Mouse (Mus musculus) neural tube, embryonic 14.5 days (tissue): ENCODE results near the gene Tead2. TPM values are rescaled to one million over a fixed set of nuclear protein-coding genes. Genes with fewer than 3 reads are reported as not detected.

Experiments
- ATAC-seq: fragments of 200-750 bp; cut with Nextera tagmentation; 2 replicates; pipeline ENCODE4 v1.8.0; 2017; ENCODE audit warnings: low read depth, mild to moderate bottlenecking, moderate TSS enrichment, moderate library complexity
- H3K27ac ChIP-seq: fragments of 300-500 bp; sonication (generic); 2 replicates; pipeline ENCODE4 v1.5.1; 2014; ENCODE audit warnings: low read depth, mild to moderate bottlenecking, control low read depth, low read length, moderate library complexity, mixed read lengths
- H3K27me3 ChIP-seq: fragments of 300-500 bp; sonication (generic); 2 replicates; pipeline ENCODE4 v1.6.1; 2014; ENCODE audit warnings: low read length; ENCODE audit not compliant: control insufficient read depth, insufficient read depth
- H3K36me3 ChIP-seq: fragments of 300-500 bp; sonication (generic); 2 replicates; pipeline ENCODE4 v1.6.1; 2014; ENCODE audit warnings: low read length, mixed read lengths; ENCODE audit not compliant: control insufficient read depth, insufficient read depth
- H3K4me1 ChIP-seq: fragments of 300-500 bp; sonication (generic); 2 replicates; pipeline ENCODE4 v1.6.1; 2014; ENCODE audit warnings: low read length; ENCODE audit not compliant: control insufficient read depth, insufficient read depth
- H3K4me2 ChIP-seq: fragments of 300-500 bp; sonication (generic); 2 replicates; pipeline ENCODE4 v1.6.1; 2014; ENCODE audit warnings: mild to moderate bottlenecking, low read depth, low read length, control low read depth
- H3K4me3 ChIP-seq: fragments of 300-500 bp; sonication (generic); 2 replicates; pipeline ENCODE4 v1.5.1; 2014; ENCODE audit warnings: low read depth, low read length, control low read depth, mixed read lengths
- H3K9ac ChIP-seq: fragments of 300-500 bp; sonication (generic); replicated peaks from 2 replicates; pipeline ENCODE4 v1.6.1; 2014; ENCODE audit warnings: low read depth, mild to moderate bottlenecking, control low read depth, low read length, mixed read lengths
- H3K9me3 ChIP-seq: fragments of 300-500 bp; sonication (generic); 2 replicates; pipeline ENCODE4 v1.6.1; 2016; ENCODE audit warnings: low read length; ENCODE audit not compliant: control insufficient read depth
- WGBS: fragments of 180-500 bp; shearing (Covaris S2); extraction: QIAGEN DNeasy Blood & Tissue Kit; methylation state at CpG from one replicate; pipeline ENCODE4 v1.1.7; 2014; 5-methylcytosine and 5-hydroxymethylcytosine counted together
- polyA plus RNA-seq: library from polyadenylated mRNA; unstranded; fragments of >200 nt; fragmentation: Nextera tagmentation; extraction: Ambion mirVana; gene quantifications from 2 replicates; pipeline ENCODE4 v1.2.1, GENCODE M21; 2014

Gene Tead2
- polyA plus RNA-seq, 1 experiment from 2014 or later = 24.5 TPM

DNA sequence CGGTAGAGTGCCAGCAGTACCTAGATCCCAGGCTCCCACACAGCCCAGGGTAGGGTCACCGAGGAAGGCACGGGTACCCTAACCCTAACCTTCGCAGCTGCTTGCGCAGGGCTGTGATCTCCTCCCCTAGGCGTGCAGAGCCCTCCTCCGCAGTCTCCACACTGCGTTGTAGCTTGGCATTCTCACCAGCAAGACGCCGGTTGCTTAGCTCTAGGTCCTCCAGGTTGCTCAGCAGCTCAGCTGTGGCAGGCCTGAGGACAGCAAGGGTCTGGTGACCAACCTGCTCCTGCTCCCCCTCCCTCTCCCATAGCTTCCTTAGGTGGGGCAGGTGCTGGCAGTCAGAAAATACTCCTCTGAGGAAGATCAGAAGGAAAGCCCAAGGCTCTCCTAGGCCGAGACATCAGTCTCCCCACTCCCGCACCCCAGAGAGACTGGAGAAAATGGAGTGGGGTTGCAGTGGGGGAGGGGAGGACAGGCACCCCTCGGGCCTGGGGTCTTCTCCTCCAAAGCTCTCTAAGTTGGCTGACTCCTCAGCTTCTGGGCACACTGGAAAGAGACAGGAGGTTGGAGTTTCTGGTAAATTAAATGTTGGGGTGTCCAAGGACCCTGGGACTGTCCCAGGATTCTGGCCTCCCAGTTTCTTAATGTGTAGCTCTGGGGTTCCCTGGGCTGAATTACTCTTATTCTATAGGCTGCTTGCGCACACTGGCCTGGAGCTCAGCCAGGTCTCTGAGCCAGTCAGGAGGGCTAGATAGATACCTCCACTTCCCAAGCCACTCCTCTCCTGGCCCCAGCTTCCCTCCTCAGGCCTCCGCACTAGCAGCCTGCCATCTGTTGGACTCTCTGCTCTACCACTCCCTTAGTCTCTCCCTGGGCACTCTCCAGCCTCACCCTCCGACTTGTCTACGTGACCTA lies 21.4 kb upstream of the Tead2 start:
- Histone ChIP-seq H3K4me3 (no peak overlapping the region), H3K9me3 (no peaks in the 10 kb centered on the region), H3K4me1 (no peaks in the 10 kb centered on the region), H3K9ac (0 out of 2 replicates have a peak overlapping the region, but pooled peaks have one; percentile 2), H3K27ac (no peak overlapping the region), H3K36me3 (no peaks in the 10 kb centered on the region), H3K4me2 (no peak overlapping the region), H3K27me3 (no peaks in the 10 kb centered on the region; the same call in 1 of the 2 replicates)
- WGBS = 76% methylated on average over 17 of the region's 17 CpGs
- ATAC-seq = no peak

DNA sequence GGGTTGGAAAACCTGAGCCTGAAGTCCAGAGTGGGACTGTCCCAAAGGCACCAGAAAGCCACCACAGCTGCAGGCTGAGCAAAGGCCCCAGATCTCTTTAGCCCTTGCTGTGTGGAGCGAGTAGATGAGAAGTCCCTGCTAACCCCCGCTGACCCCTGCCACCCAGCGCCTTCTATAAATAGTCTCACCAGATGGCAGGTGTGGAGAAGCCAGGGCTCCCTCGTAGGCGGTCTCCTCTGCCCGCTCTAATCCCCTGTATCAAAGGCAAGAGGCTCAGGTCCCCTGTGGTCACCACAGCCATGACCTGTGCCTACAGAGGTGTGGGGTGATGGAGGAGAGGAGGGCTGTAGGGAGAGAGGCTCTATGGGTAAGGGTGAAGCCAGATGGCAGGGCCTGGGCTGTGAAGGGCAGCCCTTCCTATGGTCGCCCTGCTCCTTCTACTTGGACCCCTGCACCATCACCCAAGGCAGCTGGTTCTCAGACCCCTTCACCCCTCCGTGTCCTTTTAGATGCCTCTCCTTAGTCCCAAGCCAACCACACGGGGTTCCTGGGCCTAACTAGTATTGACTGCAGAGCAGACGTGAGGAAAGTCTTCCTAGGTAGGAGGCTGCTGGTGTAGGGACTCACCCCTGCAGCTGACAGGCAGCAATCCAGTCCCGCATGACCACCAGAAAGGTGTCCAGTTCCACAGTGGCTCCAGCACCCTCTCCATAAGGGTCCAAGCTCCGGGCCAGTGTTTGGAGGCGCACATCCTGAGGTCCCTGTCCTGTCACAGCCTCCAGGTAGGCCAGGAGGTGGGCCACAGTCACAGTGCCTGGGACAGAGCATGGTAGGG lies 20.0 kb upstream of the Tead2 start:
- Histone ChIP-seq H3K27ac (no peak overlapping the region), H3K27me3 (no peaks in the 10 kb centered on the region), H3K36me3 (no peaks in the 10 kb centered on the region), H3K4me2 (no peak overlapping the region), H3K9me3 (no peaks in the 10 kb centered on the region), H3K4me1 (no peaks in the 10 kb centered on the region), H3K9ac (no peak overlapping the region), H3K4me3 (no peak overlapping the region)
- no peak for ATAC-seq
- 63% methylated on average over 13 of the region's 13 CpGs for WGBS

DNA sequence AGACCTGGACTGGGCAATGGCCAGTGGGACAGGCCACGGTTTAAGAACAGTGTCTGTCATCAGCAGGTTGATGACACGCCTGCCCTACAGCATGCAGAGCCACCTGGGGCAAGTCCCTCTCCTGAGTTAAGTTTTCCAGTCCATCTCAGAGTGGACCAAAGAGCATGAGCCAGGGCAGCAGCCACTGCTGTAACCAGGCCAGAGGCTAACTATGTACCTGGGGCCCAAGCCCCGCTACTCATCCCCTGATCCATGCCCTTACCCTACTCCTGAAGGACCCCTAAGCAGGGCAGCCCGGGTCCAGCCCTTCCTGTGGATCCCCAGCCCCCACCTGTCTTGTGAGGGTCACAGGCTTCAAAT lies 19.4 kb upstream of the Tead2 start:
- ATAC-seq = no peak
- Histone ChIP-seq H3K27me3 (no peaks in the 10 kb centered on the region), H3K27ac (no peak overlapping the region), H3K9me3 (no peaks in the 10 kb centered on the region), H3K4me1 (no peaks in the 10 kb centered on the region), H3K9ac (no peak overlapping the region), H3K36me3 (no peaks in the 10 kb centered on the region), H3K4me3 (no peak overlapping the region), H3K4me2 (no peak overlapping the region)
- 94% methylated on average over 4 of the region's 4 CpGs for WGBS

DNA sequence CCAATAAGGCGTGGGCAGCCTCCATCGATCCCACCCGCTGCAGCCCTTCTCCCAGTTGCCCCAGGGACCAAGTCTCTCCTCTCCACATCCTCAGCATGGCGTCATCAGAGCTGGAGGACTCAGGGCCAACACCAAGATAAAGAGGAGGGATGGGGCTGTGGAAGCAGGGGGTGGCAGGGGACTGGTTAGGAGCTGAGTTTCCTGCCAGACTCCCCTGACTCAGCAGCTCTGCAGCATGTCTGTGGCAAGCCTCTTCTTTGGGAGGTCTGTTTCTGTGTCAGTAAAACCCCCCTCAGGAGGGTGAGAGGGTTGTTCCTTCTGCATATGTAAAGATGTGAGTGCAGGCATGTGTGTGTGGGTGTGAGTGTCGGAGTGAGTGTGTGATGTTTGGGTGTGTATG lies 18.6 kb upstream of the Tead2 start:
- H3K36me3 ChIP-seq = no peaks in the 10 kb centered on the region
- H3K27me3 ChIP-seq = no peaks in the 10 kb centered on the region
- 78% methylated on average over 5 of the region's 5 CpGs for whole genome bisulfite sequencing
- H3K4me3 ChIP-seq = no peak overlapping the region
- 0 out of 2 replicates have a peak overlapping the region, but pooled peaks have one; percentile 4 for H3K9ac ChIP-seq
- H3K9me3 ChIP-seq = no peaks in the 10 kb centered on the region
- H3K27ac ChIP-seq = no peak overlapping the region
- ATAC-seq = no peak
- H3K4me2 ChIP-seq = no peak overlapping the region
- H3K4me1 ChIP-seq = no peaks in the 10 kb centered on the region

DNA sequence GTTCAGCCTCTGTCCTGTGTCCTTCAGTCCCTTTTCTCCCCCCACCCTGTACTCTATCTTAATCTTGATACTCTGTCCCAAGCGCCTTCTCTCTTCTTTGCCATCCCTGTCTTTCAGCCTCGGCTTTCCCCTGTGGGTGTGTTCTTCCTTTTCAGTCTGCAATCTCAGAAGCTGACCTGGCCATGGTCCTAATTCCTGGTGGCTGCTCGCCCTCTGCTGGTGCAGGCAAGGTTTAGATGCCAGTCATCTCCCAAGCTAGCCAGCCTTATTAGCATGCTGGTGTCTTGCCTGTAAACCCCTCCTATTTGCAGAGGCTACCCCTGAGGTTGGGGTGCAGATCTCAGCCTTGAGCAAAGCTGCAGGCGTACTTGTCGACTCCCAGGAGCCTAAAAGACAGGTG lies 17.1 kb upstream of the Tead2 start:
- peak; percentile 77; the same call in 1 of the 2 replicates for ATAC-seq
- Histone ChIP-seq H3K4me1 (no peaks in the 10 kb centered on the region), H3K9ac (no peak overlapping the region), H3K9me3 (no peaks in the 10 kb centered on the region), H3K27me3 (no peaks in the 10 kb centered on the region), H3K4me2 (no peak overlapping the region), H3K36me3 (no peaks in the 10 kb centered on the region), H3K4me3 (no peak overlapping the region), H3K27ac (no peak overlapping the region)
- WGBS = 18% methylated on average over 5 of the region's 5 CpGs

DNA sequence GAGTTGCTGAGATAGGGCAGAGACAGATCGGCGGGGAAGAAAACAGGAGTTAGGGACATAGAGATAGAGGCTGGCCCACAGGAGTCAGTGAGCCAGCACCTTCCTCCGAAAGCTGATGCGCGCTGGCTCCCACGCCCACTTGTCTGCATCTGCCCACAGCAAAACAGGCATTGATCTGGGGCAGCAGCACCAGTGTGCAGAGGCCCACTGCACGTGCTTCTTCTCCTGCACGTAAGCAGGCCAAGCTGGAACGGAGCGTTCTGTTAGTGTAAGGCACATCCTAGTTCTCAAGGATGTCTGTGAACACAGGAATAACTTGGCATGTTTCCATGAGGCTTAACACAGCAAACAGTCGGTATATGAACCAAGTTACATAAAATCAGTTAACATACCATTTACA lies 16.6 kb upstream of the Tead2 start:
- H3K9me3 ChIP-seq = no peaks in the 10 kb centered on the region
- no peak overlapping the region for H3K4me3 ChIP-seq
- H3K27ac ChIP-seq = no peak overlapping the region
- no peaks in the 10 kb centered on the region for H3K27me3 ChIP-seq
- ATAC-seq = no peak
- H3K4me2 ChIP-seq = no peak overlapping the region
- no peak overlapping the region for H3K9ac ChIP-seq
- no peaks in the 10 kb centered on the region for H3K36me3 ChIP-seq
- WGBS = 86% methylated on average over 11 of the region's 11 CpGs
- no peaks in the 10 kb centered on the region for H3K4me1 ChIP-seq

DNA sequence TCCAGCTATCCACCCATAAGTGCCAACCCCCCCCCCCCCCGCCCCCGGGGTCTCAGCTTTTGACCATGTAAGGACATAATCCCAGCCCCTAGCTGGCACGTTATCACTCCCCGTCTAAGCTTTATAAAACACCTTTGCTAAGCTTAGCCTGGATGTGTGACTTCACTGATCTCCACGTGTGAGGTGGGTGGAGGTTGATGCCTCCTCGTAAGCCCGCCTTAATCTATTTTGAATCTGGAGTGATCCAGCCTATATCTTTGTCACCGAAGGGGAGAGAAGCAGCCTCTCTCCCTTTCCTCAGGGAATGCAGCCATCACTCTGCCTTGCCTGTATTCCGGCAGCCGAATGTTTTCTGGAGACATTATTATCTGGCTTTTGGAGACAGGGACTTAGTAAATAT lies 12.9 kb upstream of the Tead2 start:
- no peaks in the 10 kb centered on the region for H3K9me3 ChIP-seq
- H3K27ac ChIP-seq = no peak overlapping the region
- no peak overlapping the region for H3K4me3 ChIP-seq
- no peaks in the 10 kb centered on the region for H3K36me3 ChIP-seq
- ATAC-seq = no peak
- H3K27me3 ChIP-seq = no peaks in the 10 kb centered on the region
- H3K9ac ChIP-seq = no peak overlapping the region
- H3K4me1 ChIP-seq = no peaks in the 10 kb centered on the region
- H3K4me2 ChIP-seq = no peak overlapping the region
- WGBS = 62% methylated on average over 10 of the region's 10 CpGs

DNA sequence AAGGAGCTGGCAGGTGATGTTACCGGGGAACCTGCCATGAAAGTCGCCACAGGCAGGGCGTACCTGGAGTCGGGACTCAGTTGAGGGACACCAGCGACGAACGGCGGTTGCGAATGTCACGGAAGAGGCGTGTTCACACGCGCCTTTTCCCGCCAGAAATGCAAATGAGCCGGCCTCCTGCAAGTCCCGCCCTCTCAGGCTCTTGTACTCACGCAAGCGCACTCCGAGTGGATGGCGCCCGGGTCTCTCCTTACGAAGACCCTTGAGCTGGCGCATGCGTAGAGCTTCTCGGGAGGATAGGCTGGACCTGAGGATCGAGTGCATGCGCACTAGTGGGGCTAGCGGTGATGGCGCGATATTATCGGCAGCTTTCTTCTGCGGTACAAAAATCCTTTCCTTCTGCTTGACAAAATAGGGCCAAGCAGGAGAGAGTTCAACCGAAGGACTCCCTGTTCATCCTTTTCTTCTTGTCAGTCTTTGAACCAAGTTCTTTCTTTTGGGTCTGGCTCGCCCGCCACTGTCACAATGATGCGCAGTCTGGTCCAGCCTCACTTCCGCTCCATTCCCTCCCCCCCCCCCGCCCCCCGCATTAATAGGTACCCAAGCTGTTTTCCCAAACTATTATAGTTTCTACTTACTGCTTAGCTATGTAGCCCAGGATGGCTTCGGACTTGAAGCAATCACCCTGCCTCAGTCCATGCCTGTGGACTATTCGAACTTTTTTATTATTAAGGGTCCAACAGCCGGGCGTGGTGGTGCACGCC lies 11.0 kb upstream of the Tead2 start, which contains the start of gene Ccdc155:
Gene Ccdc155, minus strand, starts transcription at position 513 of the 764 bp plus-strand sequence.
- peak; percentile 97 for ATAC-seq
- WGBS = 8% methylated on average over 44 of the region's 44 CpGs

More for the DNA sequence above, 11.0 kb upstream of the Tead2 start, which contains the start of gene Ccdc155:
- no peaks in the 10 kb centered on the region for H3K27me3 ChIP-seq
- H3K27ac ChIP-seq = peak within 1 kb of the TSS; percentile 56; the same call in 1 of the 2 replicates
- H3K36me3 ChIP-seq = no peaks in the 10 kb centered on the region
- peak within 1 kb of the TSS; percentile 49 for H3K4me2 ChIP-seq
- H3K9ac ChIP-seq = peak within 1 kb of the TSS; percentile 48
- H3K4me1 ChIP-seq = no peaks in the 10 kb centered on the region
- H3K4me3 ChIP-seq = peak within 1 kb of the TSS; percentile 39
- H3K9me3 ChIP-seq = no peaks in the 10 kb centered on the region
